Mouse (Mus musculus): ENCODE results near the gene Drc1.

Drc1 gene

GRCm38 (mm10) chr5:30285944-30286799 lies 5.0 kb downstream of the Drc1 start:
- in situ Hi-C loops (cut with MboI; ENCODE audit: low sequenced_read_pairs), result no loop called here

- in situ Hi-C loops (cut with MboI; ENCODE audit: low sequenced_read_pairs), result no loop called here
Observed at GRCm38 (mm10) chr5:30287106-30287882, 6.1 kb downstream of the Drc1 start.

- in situ Hi-C loops (cut with MboI; ENCODE audit: low sequenced_read_pairs), result no loop called here
Observed at GRCm38 (mm10) chr5:30340815-30341214, 59.6 kb downstream of the Drc1 start.

- in situ Hi-C loops (cut with MboI; ENCODE audit: low sequenced_read_pairs), result no loop called here
Observed at GRCm38 (mm10) chr5:30341601-30342365, 60.6 kb downstream of the Drc1 start.

GRCm38 (mm10) chr5:30342601-30343015 lies 61.4 kb downstream of the Drc1 start:
- in situ Hi-C loops (cut with MboI; ENCODE audit: low sequenced_read_pairs), result no loop called here

- in situ Hi-C loops (cut with MboI; ENCODE audit: low sequenced_read_pairs), result no loop called here
Observed at GRCm38 (mm10) chr5:30343107-30343506, 61.9 kb downstream of the Drc1 start.

- in situ Hi-C loops (cut with MboI; ENCODE audit: low sequenced_read_pairs), result no loop called here
Observed at GRCm38 (mm10) chr5:30343886-30344285, 62.7 kb downstream of the Drc1 start.

- in situ Hi-C loops (cut with MboI; ENCODE audit: low sequenced_read_pairs), result no loop called here
Observed at GRCm38 (mm10) chr5:30353605-30354004, 72.4 kb downstream of the Drc1 start.

GRCm38 (mm10) chr5:30355114-30355513 lies 73.9 kb downstream of the Drc1 start:
- in situ Hi-C loops (cut with MboI; ENCODE audit: low sequenced_read_pairs), result no loop called here

- in situ Hi-C loops (cut with MboI; ENCODE audit: low sequenced_read_pairs), result no loop called here
Observed at GRCm38 (mm10) chr5:30355559-30356159, 74.5 kb downstream of the Drc1 start.

GRCm38 (mm10) chr5:30356647-30357046 lies 75.5 kb downstream of the Drc1 start:
- in situ Hi-C loops (cut with MboI; ENCODE audit: low sequenced_read_pairs), result no loop called here

- in situ Hi-C loops (cut with MboI; ENCODE audit: low sequenced_read_pairs), result no loop called here
Observed at GRCm38 (mm10) chr5:30358436-30359099, 77.4 kb downstream of the Drc1 start.

GRCm38 (mm10) chr5:30367405-30367804 lies 86.2 kb downstream of the Drc1 start:
- in situ Hi-C loops (cut with MboI; ENCODE audit: low sequenced_read_pairs), result no loop called here

GRCm38 (mm10) chr5:30369426-30369825 lies 88.2 kb downstream of the Drc1 start:
- in situ Hi-C loops (cut with MboI; ENCODE audit: low sequenced_read_pairs), result no loop called here

GRCm38 (mm10) chr5:30382876-30383275 lies 101.7 kb downstream of the Drc1 start:
- in situ Hi-C loops (cut with MboI; ENCODE audit: low sequenced_read_pairs), result no loop called here

- in situ Hi-C loops (cut with MboI; ENCODE audit: low sequenced_read_pairs), result no loop called here
Observed at GRCm38 (mm10) chr5:30387726-30388125, 106.5 kb downstream of the Drc1 start.

- in situ Hi-C loops (cut with MboI; ENCODE audit: low sequenced_read_pairs), result no loop called here
Observed at GRCm38 (mm10) chr5:30389836-30390235, 108.6 kb downstream of the Drc1 start.

GRCm38 (mm10) chr5:30391473-30391872 lies 110.3 kb downstream of the Drc1 start:
- in situ Hi-C loops (cut with MboI; ENCODE audit: low sequenced_read_pairs), result no loop called here

- in situ Hi-C loops (cut with MboI; ENCODE audit: low sequenced_read_pairs), result no loop called here
Observed at GRCm38 (mm10) chr5:30400521-30400920, 119.3 kb downstream of the Drc1 start.

- in situ Hi-C loops (cut with MboI; ENCODE audit: low sequenced_read_pairs), result no loop called here
Observed at GRCm38 (mm10) chr5:30401165-30401564, 120.0 kb downstream of the Drc1 start.

Data from CH12F3 (cell line).